Mouse (Mus musculus) gastrocnemius, adult 2 months (tissue): ENCODE data around the gene Kcnn3. TPM values are rescaled to one million over a fixed set of nuclear protein-coding genes. Genes with fewer than 3 reads are reported as not detected.
A peak's percentile ranks its signal among the peaks of the same experiment; 100 is the strongest.

Experiments used
- DNase-seq: peaks from one replicate; pipeline ENCODE4 v3.0.0; 2022
- H3K27ac ChIP-seq: fragments of 200-600 bp; 2 replicates; pipeline ENCODE4 v1.8.1; 2022; ENCODE audit warnings: mild to moderate bottlenecking
- H3K4me3 ChIP-seq: fragments of 200-600 bp; 2 replicates; pipeline ENCODE4 v1.8.1; 2022; ENCODE audit warnings: mild to moderate bottlenecking, moderate library complexity
- CTCF ChIP-seq: fragments of 200-600 bp; IDR thresholded peaks from 2 replicates; pipeline ENCODE4 v1.8.1; 2022; ENCODE audit warnings: antibody characterized with exemption, mild to moderate bottlenecking, moderate library complexity
- intact Hi-C: fragments of 180-260 bp; cut with DNase I; formaldehyde crosslinking; loops from one replicate; pipeline ENCODE4 v1.15.1; 2025
- long read RNA-seq, 2 experiments: library from polyadenylated mRNA; stranded (forward); transcript quantifications; one replicate each; pipeline ENCODE4 v2.0.0; 2021
- total RNA-seq, 2 experiments: library from RNA; stranded (reverse); gene quantifications; 2 replicates each; pipeline ENCODE4 v1.2.3; 2021

The Kcnn3 gene
- 1 to 10 TPM; 1.4 to 4.1 TPM for total RNA-seq
- long read RNA-seq, experiment 1 = 0 reads
- long read RNA-seq, experiment 2 = 0 reads

DNA sequence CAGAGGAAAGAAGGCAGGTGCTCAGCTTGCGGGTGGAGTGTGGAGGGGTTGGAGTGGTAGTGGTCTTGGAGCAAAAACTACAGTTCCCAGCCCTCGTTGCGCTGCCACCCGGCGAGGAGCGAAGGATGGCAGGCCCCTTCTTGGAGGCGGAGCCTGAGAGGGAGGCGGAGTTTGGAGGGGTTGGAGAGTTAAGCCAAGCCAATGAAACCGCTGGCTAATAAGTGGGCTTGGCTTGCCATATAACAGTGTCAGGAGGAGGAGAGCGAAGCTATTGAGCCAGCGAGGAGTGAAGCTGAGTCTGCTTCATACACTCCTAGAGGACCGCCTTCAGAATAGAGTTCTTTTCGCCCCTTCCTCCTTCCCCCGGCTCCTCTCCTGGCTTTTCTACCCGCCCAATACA is at the start of gene Kcnn3:
TSS of gene Kcnn3 (plus strand) at position 271 of the 400 bp plus-strand sequence.
- DNase-seq = peak; percentile 91

GRCm38 (mm10) chr3:89472280-89472679 is 47.7 kb upstream of the Kcnn3 start:
- H3K4me3 ChIP-seq = no peak overlapping the region
- DNase-seq = no peak
- no peak overlapping the region for H3K27ac ChIP-seq
- intact Hi-C loops = no loop called here
- no peak for TF ChIP-seq CTCF

More for the DNA sequence above, at the start of gene Kcnn3:
- peak within 1 kb of the TSS; percentile 0 for H3K27ac ChIP-seq
- intact Hi-C loops = loop anchor here (10.0 kb wide), 1 partner anchor 255 kb away; the partner anchor contains the start of gene Ube2q1
- H3K4me3 ChIP-seq = peak within 1 kb of the TSS; percentile 73
- no peak for TF ChIP-seq CTCF

- H3K27ac ChIP-seq = no peak overlapping the region
- intact Hi-C loops = no loop called here
- no peak for DNase-seq
- TF ChIP-seq CTCF = no peak
- no peak overlapping the region for H3K4me3 ChIP-seq
Measured at GRCm38 (mm10) chr3:89473838-89474237, 46.1 kb upstream of the Kcnn3 start.

DNA sequence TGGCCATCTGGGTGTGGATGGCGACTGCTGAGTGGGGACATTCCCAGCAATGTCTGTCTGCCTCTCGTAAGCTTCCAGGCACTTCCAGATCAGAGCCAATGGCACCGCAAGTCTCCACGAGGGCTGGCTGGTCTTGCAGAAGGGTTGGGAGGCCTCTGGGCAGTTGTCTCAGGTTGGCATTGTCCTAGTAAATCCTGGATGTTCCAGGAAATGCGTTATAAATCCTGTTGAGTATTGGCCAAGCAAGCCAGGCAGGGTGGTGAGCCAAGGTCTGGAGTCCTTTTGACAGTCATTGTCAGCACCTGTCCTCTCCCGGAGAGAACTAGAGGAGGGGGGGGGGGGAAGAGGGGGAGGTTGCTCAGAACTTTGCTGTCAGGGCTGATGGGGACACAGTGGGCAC is 40.9 kb upstream of the Kcnn3 start:
- TF ChIP-seq CTCF = no peak
- Histone ChIP-seq H3K4me3 (no peak overlapping the region), H3K27ac (no peak overlapping the region)
- intact Hi-C loops = no loop called here
- DNase-seq = no peak

- intact Hi-C loops = no loop called here
- peak; percentile 20 for DNase-seq
Measured at GRCm38 (mm10) chr3:89481488-89481887, 38.5 kb upstream of the Kcnn3 start.

GRCm38 (mm10) chr3:89482249-89482648 is 37.7 kb upstream of the Kcnn3 start:
- no peak for TF ChIP-seq CTCF
- DNase-seq = peak; percentile 16
- intact Hi-C loops = no loop called here
- no peak overlapping the region for H3K4me3 ChIP-seq
- no peak overlapping the region for H3K27ac ChIP-seq

More at GRCm38 (mm10) chr3:89481488-89481887, 38.5 kb upstream of the Kcnn3 start:
- TF ChIP-seq CTCF = peak; percentile 61
- H3K4me3 ChIP-seq = no peak overlapping the region
- H3K27ac ChIP-seq = no peak overlapping the region

DNA sequence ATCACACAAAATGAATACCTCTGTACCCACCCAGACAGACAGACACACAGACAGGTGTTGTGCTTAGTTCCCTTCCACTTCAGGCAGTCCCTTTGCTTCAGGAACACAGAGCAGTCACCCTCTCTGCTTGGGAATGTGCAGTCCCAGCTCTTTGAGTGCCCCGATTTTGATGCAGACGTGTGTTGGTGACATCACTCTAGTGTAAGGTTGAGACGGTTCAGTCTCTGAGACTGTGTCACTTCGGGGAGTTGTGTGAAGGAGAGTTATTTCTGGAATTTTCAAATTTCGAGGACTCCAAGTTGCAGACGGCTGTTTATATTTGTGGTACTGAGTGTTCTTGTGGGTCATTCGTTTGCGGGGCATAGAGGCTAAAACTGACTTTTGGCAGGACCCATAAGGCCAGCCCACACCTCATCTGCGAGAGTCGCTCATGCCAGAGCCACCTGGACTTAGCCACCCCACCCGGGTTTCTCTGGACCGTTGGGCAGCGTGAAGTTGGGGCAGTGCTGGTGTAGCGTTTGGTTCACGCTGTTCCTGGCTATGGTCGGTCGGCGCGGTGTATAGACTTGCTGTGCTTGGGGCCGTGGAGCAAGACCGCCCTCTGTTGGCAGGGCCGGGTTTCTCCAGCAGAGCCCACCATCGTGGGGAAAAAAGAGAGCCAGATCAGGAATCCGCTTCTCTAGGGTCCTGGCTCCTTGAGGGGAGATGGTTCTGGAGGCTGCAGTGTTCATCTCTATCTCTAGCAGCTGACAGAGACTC is 35.0 kb upstream of the Kcnn3 start:
- intact Hi-C loops = loop anchor here (1.0 to 5.0 kb wide), 5 partner anchors 33 to 168 kb away; partner anchors contain the start of gene Pmvk
- H3K4me3 ChIP-seq = peak overlapping the region; percentile 62
- peak; percentile 90 for DNase-seq

GRCm38 (mm10) chr3:89486111-89486510 is 33.9 kb upstream of the Kcnn3 start:
- no peak for TF ChIP-seq CTCF
- intact Hi-C loops = loop anchor here (5.0 kb wide), 2 partner anchors 34 to 89 kb away; partner anchors contain the start of gene Pmvk
- Histone ChIP-seq H3K27ac (no peak overlapping the region), H3K4me3 (no peak overlapping the region)
- DNase-seq = no peak

More for the DNA sequence above, 35.0 kb upstream of the Kcnn3 start:
- H3K27ac ChIP-seq = no peak overlapping the region
- TF ChIP-seq CTCF = peak; percentile 100

DNA sequence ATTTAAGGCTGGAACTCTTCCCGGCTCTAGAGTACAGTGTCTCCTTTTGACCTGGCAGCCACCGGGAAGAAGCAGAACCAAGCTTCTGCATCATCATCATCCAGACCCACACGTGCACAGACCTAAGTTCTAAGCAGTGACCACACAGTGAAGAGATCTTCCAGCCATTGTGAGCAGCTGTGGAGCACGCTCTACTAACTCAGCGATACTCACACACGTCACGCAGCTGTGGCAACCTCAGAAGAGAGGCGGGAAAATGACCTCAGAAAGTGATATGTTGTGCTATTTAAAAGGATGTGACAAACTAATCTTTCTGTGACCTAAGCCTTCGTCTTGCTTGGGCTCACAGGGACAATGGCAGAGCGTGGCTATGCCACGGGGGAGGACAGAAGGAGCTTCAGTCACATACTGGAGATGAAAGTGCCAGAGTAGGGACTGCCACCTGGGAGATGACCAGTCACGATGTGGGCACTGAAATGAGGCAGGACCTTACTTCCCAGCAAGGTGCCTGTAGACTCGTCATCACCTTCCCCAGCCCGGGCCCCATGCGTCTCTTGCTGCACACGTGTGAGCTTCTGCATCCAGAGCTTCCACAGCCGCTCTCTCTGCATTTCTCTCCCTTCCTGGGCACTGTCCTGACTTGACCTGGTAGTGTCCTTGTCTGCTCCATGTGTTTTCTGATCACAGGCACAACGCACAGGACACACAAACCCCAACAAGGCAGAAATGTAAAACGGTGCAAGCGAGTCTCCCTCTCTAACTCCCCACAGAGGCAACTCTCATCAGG is 32.9 kb upstream of the Kcnn3 start:
- intact Hi-C loops = loop anchor here (5.0 kb wide), 2 partner anchors 35 to 90 kb away; partner anchors contain the start of gene Pmvk
- Histone ChIP-seq H3K4me3 (peak overlapping the region; percentile 33), H3K27ac (peak overlapping the region; percentile 12; the same call in 1 of the 2 replicates)
- no peak for DNase-seq
- no peak for TF ChIP-seq CTCF

DNA sequence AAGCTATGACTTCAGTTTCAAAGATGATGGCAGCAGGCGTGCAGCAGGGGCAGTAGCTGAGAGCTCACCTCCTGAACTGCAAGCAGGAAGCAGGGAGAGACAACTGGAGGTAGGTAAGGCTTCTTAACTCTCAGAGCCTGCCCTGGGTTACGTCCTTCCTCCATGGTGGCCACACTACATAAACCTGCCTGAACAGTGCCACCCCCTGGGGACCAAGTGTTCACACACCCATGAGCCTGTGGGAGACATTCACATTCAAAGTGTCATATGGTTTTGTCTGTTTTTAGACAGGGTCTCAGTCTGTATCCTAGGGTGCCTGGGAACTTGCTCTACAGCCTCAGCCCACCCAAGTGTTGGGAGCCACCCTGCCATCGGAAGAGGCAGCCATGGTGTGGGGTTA is 29.2 kb upstream of the Kcnn3 start:
- no peak for TF ChIP-seq CTCF
- no peak for DNase-seq
- Histone ChIP-seq H3K4me3 (no peak overlapping the region), H3K27ac (no peak overlapping the region)
- intact Hi-C loops = no loop called here

DNA sequence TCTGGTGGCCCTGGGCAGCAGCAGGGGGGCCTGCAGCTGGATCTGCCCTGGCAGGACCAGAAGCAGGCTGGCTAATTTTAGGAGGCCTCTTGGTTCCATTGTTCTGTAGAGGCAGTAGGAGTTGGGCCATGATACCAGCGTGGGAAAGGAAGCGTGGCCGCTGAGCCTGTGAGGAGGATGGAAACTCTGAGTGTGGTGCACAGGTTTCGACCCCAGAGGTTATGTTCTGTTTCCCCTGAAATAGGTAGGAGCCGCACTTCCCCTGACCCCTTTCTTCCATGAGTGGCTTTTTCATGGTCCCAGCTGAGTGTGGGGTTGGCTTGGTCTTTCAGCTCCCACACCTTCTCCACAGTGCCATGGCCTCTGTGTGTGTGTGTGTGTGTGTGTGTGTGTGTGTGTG is 28.4 kb upstream of the Kcnn3 start:
- Histone ChIP-seq H3K27ac (no peak overlapping the region), H3K4me3 (no peak overlapping the region)
- DNase-seq = no peak
- intact Hi-C loops = no loop called here
- TF ChIP-seq CTCF = no peak

DNA sequence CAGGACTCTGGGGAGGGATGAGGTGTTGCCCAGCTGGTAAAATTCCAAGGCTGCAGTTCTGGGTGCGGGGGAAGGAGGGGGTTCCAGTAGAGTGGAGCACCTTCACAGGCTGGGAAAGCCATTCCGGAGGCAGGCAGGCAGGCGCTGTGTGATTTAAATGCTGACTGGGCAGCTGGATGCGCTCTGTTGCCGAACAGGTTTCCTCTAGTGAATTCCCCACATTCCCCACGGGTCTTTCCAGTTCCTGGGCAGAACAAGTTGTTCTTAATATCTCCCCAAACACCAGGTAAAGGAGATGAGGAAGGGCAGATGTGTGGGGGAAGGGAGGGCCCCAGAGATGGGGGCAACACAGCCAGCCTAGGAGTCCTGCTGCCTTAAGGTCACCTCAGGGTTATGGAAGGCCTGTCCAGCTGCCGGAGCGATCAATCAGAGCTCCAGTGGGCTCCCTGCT is 27.2 kb upstream of the Kcnn3 start:
- Histone ChIP-seq H3K4me3 (no peak overlapping the region), H3K27ac (no peak overlapping the region)
- no peak for DNase-seq
- intact Hi-C loops = no loop called here
- no peak for TF ChIP-seq CTCF

- no peak for DNase-seq
- Histone ChIP-seq H3K27ac (no peak overlapping the region), H3K4me3 (no peak overlapping the region)
- intact Hi-C loops = no loop called here
- no peak; the same call in 1 of the 2 replicates for TF ChIP-seq CTCF
Measured at GRCm38 (mm10) chr3:89494630-89495029, 25.3 kb upstream of the Kcnn3 start.
